Mouse (Mus musculus) lung, postnatal 0 days (tissue): ENCODE results near the gene Gnaq. TPM values are rescaled to one million over a fixed set of nuclear protein-coding genes. Genes with fewer than 3 reads are reported as not detected.
A peak's percentile ranks its signal among the peaks of the same experiment; 100 is the strongest.

Source experiments
- ATAC-seq: fragments of 200-750 bp; cut with Nextera tagmentation; 2 replicates; pipeline ENCODE4 v1.8.0; 2017; ENCODE audit warnings: moderate library complexity
- DNase-seq: peaks from one replicate; pipeline ENCODE4 v3.0.0-alpha.2; 2016; ENCODE audit warnings: low spot score
- H3K27ac ChIP-seq: fragments of 300-500 bp; sonication (generic); 2 replicates; pipeline ENCODE4 v1.5.1; 2014; ENCODE audit warnings: antibody characterized with exemption, mild to moderate bottlenecking, low read length, mixed read lengths
- H3K27me3 ChIP-seq: fragments of 300-500 bp; sonication (generic); replicated peaks from 2 replicates; pipeline ENCODE4 v1.6.1; 2014; ENCODE audit warnings: low read length, mixed read lengths; ENCODE audit not compliant: insufficient read depth
- H3K36me3 ChIP-seq: fragments of 300-500 bp; sonication (generic); 2 replicates; pipeline ENCODE4 v1.6.1; 2014; ENCODE audit warnings: low read length, mixed read lengths; ENCODE audit not compliant: insufficient read depth
- H3K4me1 ChIP-seq: fragments of 300-500 bp; sonication (generic); 2 replicates; pipeline ENCODE4 v1.6.1; 2014; ENCODE audit warnings: antibody characterized with exemption, low read depth, low read length, mixed read lengths; ENCODE audit not compliant: insufficient read depth
- H3K4me2 ChIP-seq: fragments of 300-500 bp; sonication (generic); replicated peaks from 2 replicates; pipeline ENCODE4 v1.6.1; 2014; ENCODE audit warnings: low read depth, mild to moderate bottlenecking, low read length, moderate library complexity, mixed read lengths
- H3K4me3 ChIP-seq: fragments of 300-500 bp; sonication (generic); 2 replicates; pipeline ENCODE4 v1.5.1; 2014; ENCODE audit warnings: low read depth, low read length
- H3K9ac ChIP-seq: fragments of 300-500 bp; sonication (generic); replicated peaks from 2 replicates; pipeline ENCODE4 v1.6.1; 2014; ENCODE audit warnings: low read depth, mild to moderate bottlenecking
- H3K9me3 ChIP-seq: fragments of 300-500 bp; sonication (generic); 2 replicates; pipeline ENCODE4 v1.6.1; 2016; ENCODE audit warnings: low read length, mixed read lengths
- CTCF ChIP-seq: IDR thresholded peaks from 2 replicates; pipeline ENCODE4 v1.5.1; 2016; ENCODE audit warnings: antibody characterized with exemption, mild to moderate bottlenecking
- EP300 ChIP-seq: IDR thresholded peaks from 2 replicates; pipeline ENCODE4 v1.6.1; 2016; ENCODE audit warnings: antibody characterized with exemption, mild to moderate bottlenecking, control low read depth
- WGBS: fragments of 180-500 bp; shearing (Covaris S2); extraction: QIAGEN DNeasy Blood & Tissue Kit; methylation state at CpG from one replicate; pipeline ENCODE4 v1.1.7; 2014; 5-methylcytosine and 5-hydroxymethylcytosine counted together
- polyA plus RNA-seq: library from polyadenylated mRNA; unstranded; fragments of >200 nt; fragmentation: Nextera tagmentation; extraction: Ambion mirVana; gene quantifications from 2 replicates; pipeline ENCODE4 v1.2.1, GENCODE M21; 2015

Gene Gnaq
- polyA plus RNA-seq, 1 experiment from 2014 or later: 27.6 TPM

GRCm38 (mm10) chr19:16130476-16130875 is 2.2 kb upstream of the Gnaq start:
- Histone ChIP-seq H3K27ac (peak overlapping the region; percentile 43), H3K9ac (no peak overlapping the region), H3K4me2 (no peak overlapping the region), H3K4me3 (no peak overlapping the region), H3K9me3 (no peaks in the 10 kb centered on the region), H3K36me3 (no peaks in the 10 kb centered on the region), H3K27me3 (no peaks in the 10 kb centered on the region), H3K4me1 (peaks cover 23% of the 10 kb centered on the region; the same call in 1 of the 2 replicates)
- ATAC-seq (peak; percentile 9; the same call in 1 of the 2 replicates), DNase-seq (peak; percentile 93)
- WGBS: 25% methylated on average over 3 of the region's 3 CpGs
- TF ChIP-seq EP300: peak; percentile 82
- no peak for TF ChIP-seq CTCF

GRCm38 (mm10) chr19:16131831-16132230 is 800 bp upstream of the Gnaq start:
- no peak for ATAC-seq
- TF ChIP-seq EP300 (peak; percentile 41; the same call in 1 of the 2 replicates), CTCF (no peak)

GRCm38 (mm10) chr19:16132340-16132790 is 266 bp upstream of the Gnaq start:
- peak; percentile 97 for DNase-seq
- Histone ChIP-seq H3K4me2 (peak overlapping the region; percentile 83), H3K27ac (peak overlapping the region; percentile 97), H3K9me3 (no peaks in the 10 kb centered on the region), H3K9ac (peak overlapping the region; percentile 96), H3K36me3 (no peaks in the 10 kb centered on the region), H3K4me1 (peaks cover 29% of the 10 kb centered on the region; the same call in 1 of the 2 replicates), H3K27me3 (no peaks in the 10 kb centered on the region), H3K4me3 (peak overlapping the region; percentile 95)
- under 1% methylated on average over 36 of the region's 57 CpGs for WGBS
- peak; percentile 92 for ATAC-seq
- 0 out of 2 replicates have a peak, but pooled peaks have one; percentile 5 for TF ChIP-seq EP300
- TF ChIP-seq CTCF: peak; percentile 18; the same call in 1 of the 2 replicates

More at GRCm38 (mm10) chr19:16131831-16132230, 800 bp upstream of the Gnaq start:
- peak overlapping the region; percentile 97 for H3K27ac ChIP-seq
- H3K4me3 ChIP-seq: peak overlapping the region; percentile 95
- peak overlapping the region; percentile 96 for H3K9ac ChIP-seq
- H3K27me3 ChIP-seq: no peaks in the 10 kb centered on the region
- no peaks in the 10 kb centered on the region for H3K36me3 ChIP-seq
- peak; percentile 35 for DNase-seq
- no peaks in the 10 kb centered on the region for H3K9me3 ChIP-seq
- peaks cover 26% of the 10 kb centered on the region; the same call in 1 of the 2 replicates for H3K4me1 ChIP-seq
- H3K4me2 ChIP-seq: peak overlapping the region; percentile 83
- 12% methylated on average over 6 of the region's 6 CpGs for WGBS

GRCm38 (mm10) chr19:16132865-16133720 is 462 bp downstream of the Gnaq start:
- Histone ChIP-seq H3K9ac (peak overlapping the region; percentile 96), H3K27me3 (no peaks in the 10 kb centered on the region), H3K4me1 (peaks cover 34% of the 10 kb centered on the region; the same call in 1 of the 2 replicates), H3K9me3 (no peaks in the 10 kb centered on the region), H3K4me2 (peak overlapping the region; percentile 83), H3K4me3 (peak overlapping the region; percentile 95), H3K36me3 (no peaks in the 10 kb centered on the region), H3K27ac (peak overlapping the region; percentile 97)
- ATAC-seq (peak; percentile 20), DNase-seq (peak; percentile 70)
- WGBS: 3% methylated on average over 47 of the region's 139 CpGs
- TF ChIP-seq EP300: no peak
- TF ChIP-seq CTCF: no peak

- DNase-seq (peak; percentile 39), ATAC-seq (no peak)
- Histone ChIP-seq H3K4me3 (peak overlapping the region; percentile 95), H3K27me3 (no peaks in the 10 kb centered on the region), H3K36me3 (no peaks in the 10 kb centered on the region), H3K4me1 (peaks cover 41% of the 10 kb centered on the region; the same call in 1 of the 2 replicates), H3K27ac (peak overlapping the region; percentile 97), H3K9me3 (no peaks in the 10 kb centered on the region), H3K9ac (peak overlapping the region; percentile 96), H3K4me2 (peak overlapping the region; percentile 83)
- 5% methylated on average over 25 of the region's 25 CpGs for WGBS
- TF ChIP-seq CTCF: no peak
- no peak for TF ChIP-seq EP300
Observed at GRCm38 (mm10) chr19:16133721-16134570, 1.3 kb downstream of the Gnaq start.
